Mouse (Mus musculus): ENCODE results near the gene Olfr1316. TPM values are rescaled to one million over a fixed set of nuclear protein-coding genes. Genes with fewer than 3 reads are reported as not detected.

Gene Olfr1316
- polyA plus RNA-seq (2015; fragmentation: Nextera tagmentation; extraction: Ambion mirVana) = not detected in 2 replicates

DNA sequence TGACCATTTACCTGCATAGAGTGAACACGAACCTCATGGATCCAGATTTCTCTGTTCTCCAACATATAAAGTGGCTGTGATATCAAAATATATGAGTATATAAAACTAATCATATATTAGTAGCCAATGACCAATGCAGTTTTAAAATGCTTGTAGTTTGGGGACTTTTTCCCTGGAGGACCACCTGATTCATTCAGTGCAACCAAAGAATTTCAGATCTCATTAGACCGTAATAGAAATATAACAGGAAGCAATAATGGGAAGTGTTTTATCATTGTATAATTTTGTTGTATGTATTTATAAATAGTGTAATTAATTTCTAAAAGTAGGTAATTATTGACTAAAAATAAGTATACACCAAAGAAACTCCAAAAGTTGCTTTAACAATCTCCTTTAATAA is at the start of gene Olfr1316:
TSS of gene Olfr1316 (minus strand) at position 101 of the 400 bp plus-strand sequence.
- no peak for TF ChIP-seq CTCF (IDR thresholded peaks at IDR 0.05; ENCODE audit: low read depth)
- H3K9me3 ChIP-seq (replicated peaks; ENCODE audit: low read length) = no peaks in the 10 kb centered on the region
- no peaks in the 10 kb centered on the region for H3K36me3 ChIP-seq (ENCODE audit: insufficient read depth, low read length)
- no peaks in the 10 kb centered on the region for H3K4me1 ChIP-seq (replicated peaks; ENCODE audit: insufficient read depth, low read length)
- no peak for DNase-seq (ENCODE audit: low spot score)
- no peak for ATAC-seq (replicated peaks; ENCODE audit: low FRiP score, low read depth)
- H3K4me2 ChIP-seq (ENCODE audit: low read length) = no peak within 1 kb of the TSS
- 90% methylated on average over 2 of the region's 2 CpGs for WGBS
- no peak within 1 kb of the TSS for H3K9ac ChIP-seq (ENCODE audit: low read depth, low read length)
- no peak within 1 kb of the TSS for H3K4me3 ChIP-seq (replicated peaks; ENCODE audit: low read depth, low read length)
- H3K27ac ChIP-seq = no peak within 1 kb of the TSS
- H3K27me3 ChIP-seq (ENCODE audit: insufficient read depth, low read length) = no peaks in the 10 kb centered on the region

DNA sequence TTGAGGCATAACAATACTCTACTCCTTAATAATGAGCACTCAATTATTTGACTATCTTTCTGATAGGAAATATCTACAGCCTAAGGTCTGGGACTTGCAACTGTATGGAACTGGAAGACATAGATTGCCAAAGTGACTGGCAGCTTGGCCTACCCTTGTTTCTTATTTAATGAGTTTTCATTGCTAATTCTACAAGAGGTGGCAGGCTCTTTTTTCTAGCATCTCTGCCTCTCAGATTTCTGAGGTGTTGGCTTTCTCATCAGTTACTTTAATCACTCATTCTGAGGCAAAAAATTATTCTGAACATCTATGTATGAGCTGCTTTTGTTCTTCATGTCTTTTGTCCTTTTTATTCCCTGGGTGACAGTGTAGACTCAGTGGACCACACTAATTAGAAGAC is 19.1 kb upstream of the Olfr1316 start, which contains the start of gene Olfr1318:
TSS of gene Olfr1318 (plus strand) at position 301 of the 400 bp plus-strand sequence.
- H3K9ac ChIP-seq (ENCODE audit: low read depth, low read length) = no peak within 1 kb of the TSS
- H3K4me2 ChIP-seq (ENCODE audit: low read length) = no peak within 1 kb of the TSS
- TF ChIP-seq CTCF (IDR thresholded peaks at IDR 0.05; ENCODE audit: low read depth) = no peak
- H3K9me3 ChIP-seq (replicated peaks; ENCODE audit: low read length) = no peaks in the 10 kb centered on the region
- ATAC-seq (replicated peaks; ENCODE audit: low FRiP score, low read depth) (no peak), DNase-seq (ENCODE audit: low spot score) (no peak)
- no peaks in the 10 kb centered on the region for H3K36me3 ChIP-seq (ENCODE audit: insufficient read depth, low read length)
- no peak within 1 kb of the TSS for H3K4me3 ChIP-seq (replicated peaks; ENCODE audit: low read depth, low read length)
- H3K27ac ChIP-seq = no peak within 1 kb of the TSS
- H3K27me3 ChIP-seq (ENCODE audit: insufficient read depth, low read length) = no peaks in the 10 kb centered on the region
- no peaks in the 10 kb centered on the region for H3K4me1 ChIP-seq (replicated peaks; ENCODE audit: insufficient read depth, low read length)

DNA sequence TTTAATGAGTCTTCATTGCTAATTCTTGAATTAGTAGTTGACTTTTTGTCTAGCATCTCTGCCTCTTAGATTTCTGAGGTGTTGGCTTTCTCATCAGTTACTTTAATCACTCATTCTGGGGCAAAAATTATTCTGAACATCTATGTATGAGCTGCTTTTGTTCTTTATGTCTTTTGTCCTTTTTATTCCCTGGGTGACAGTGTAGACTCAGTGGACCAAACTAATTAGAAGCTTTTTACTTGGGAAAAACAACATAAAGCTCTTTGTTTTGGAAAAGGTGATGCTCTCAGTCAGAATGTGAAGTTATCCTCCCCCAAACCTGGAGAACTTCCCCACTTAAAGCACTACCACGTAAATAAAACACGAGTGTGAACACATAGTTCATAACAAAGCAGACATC is 5.3 kb upstream of the Olfr1316 start, which contains the start of gene Olfr1317:
TSS of gene Olfr1317 (plus strand) at position 301 of the 400 bp plus-strand sequence.
- Histone ChIP-seq H3K9ac (ENCODE audit: low read depth, low read length) (no peak within 1 kb of the TSS), H3K9me3 (replicated peaks; ENCODE audit: low read length) (no peaks in the 10 kb centered on the region), H3K27me3 (ENCODE audit: insufficient read depth, low read length) (no peaks in the 10 kb centered on the region), H3K36me3 (ENCODE audit: insufficient read depth, low read length) (no peaks in the 10 kb centered on the region), H3K4me3 (replicated peaks; ENCODE audit: low read depth, low read length) (no peak within 1 kb of the TSS), H3K27ac (no peak within 1 kb of the TSS), H3K4me2 (ENCODE audit: low read length) (no peak within 1 kb of the TSS), H3K4me1 (replicated peaks; ENCODE audit: insufficient read depth, low read length) (no peaks in the 10 kb centered on the region)
- no peak for ATAC-seq (replicated peaks; ENCODE audit: low FRiP score, low read depth)
- no peak for DNase-seq (ENCODE audit: low spot score)
- no peak for TF ChIP-seq CTCF (IDR thresholded peaks at IDR 0.05; ENCODE audit: low read depth)
- WGBS = 77% methylated on average over 2 of the region's 2 CpGs

DNA sequence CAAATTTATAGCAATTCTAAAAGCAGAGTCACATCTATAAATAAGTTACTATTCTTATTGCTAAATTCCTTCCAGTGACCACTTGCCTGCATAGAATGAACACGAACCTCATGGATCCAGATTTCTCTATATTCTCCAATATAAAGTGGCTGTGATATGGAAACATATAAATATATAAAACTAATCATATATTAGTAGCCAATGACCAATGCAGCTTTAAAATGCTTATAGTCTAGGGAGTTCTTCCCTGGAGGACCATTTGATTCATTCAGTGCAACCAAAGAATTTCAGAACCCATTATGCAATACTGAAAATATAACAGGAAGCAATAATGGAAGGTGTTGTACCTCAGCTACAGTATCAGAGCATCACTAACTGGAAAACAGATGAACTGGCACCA is 19.4 kb downstream of the Olfr1316 start, which contains the start of gene Olfr1315-ps1:
TSS of gene Olfr1315-ps1 (minus strand) at position 101 of the 400 bp plus-strand sequence.
- Histone ChIP-seq H3K9me3 (replicated peaks; ENCODE audit: low read length) (no peaks in the 10 kb centered on the region), H3K27me3 (ENCODE audit: insufficient read depth, low read length) (no peaks in the 10 kb centered on the region), H3K36me3 (ENCODE audit: insufficient read depth, low read length) (no peaks in the 10 kb centered on the region), H3K4me2 (ENCODE audit: low read length) (no peak within 1 kb of the TSS), H3K9ac (ENCODE audit: low read depth, low read length) (no peak within 1 kb of the TSS), H3K4me1 (replicated peaks; ENCODE audit: insufficient read depth, low read length) (no peaks in the 10 kb centered on the region), H3K27ac (no peak within 1 kb of the TSS), H3K4me3 (replicated peaks; ENCODE audit: low read depth, low read length) (no peak within 1 kb of the TSS)
- DNase-seq (ENCODE audit: low spot score) (no peak), ATAC-seq (replicated peaks; ENCODE audit: low FRiP score, low read depth) (no peak)
- TF ChIP-seq CTCF (IDR thresholded peaks at IDR 0.05; ENCODE audit: low read depth) = no peak
- 78% methylated on average over 1 of the region's 1 CpGs for WGBS

GRCm38 (mm10) chr2:112096681-112097080 is 38.1 kb downstream of the Olfr1316 start, which contains the start of gene Olfr1314:
Olfr1314 (minus strand) TSS chr2:112096781.
- Histone ChIP-seq H3K4me2 (ENCODE audit: low read length) (no peak within 1 kb of the TSS), H3K4me1 (replicated peaks; ENCODE audit: insufficient read depth, low read length) (no peaks in the 10 kb centered on the region), H3K27ac (no peak within 1 kb of the TSS), H3K9me3 (replicated peaks; ENCODE audit: low read length) (no peaks in the 10 kb centered on the region), H3K4me3 (replicated peaks; ENCODE audit: low read depth, low read length) (no peak within 1 kb of the TSS), H3K36me3 (ENCODE audit: insufficient read depth, low read length) (no peaks in the 10 kb centered on the region), H3K9ac (ENCODE audit: low read depth, low read length) (no peak within 1 kb of the TSS), H3K27me3 (ENCODE audit: insufficient read depth, low read length) (no peaks in the 10 kb centered on the region)
- no peak for TF ChIP-seq CTCF (IDR thresholded peaks at IDR 0.05; ENCODE audit: low read depth)
- DNase-seq (ENCODE audit: low spot score) = no peak
- ATAC-seq (replicated peaks; ENCODE audit: low FRiP score, low read depth) = no peak

GRCm38 (mm10) chr2:112077743-112078142 is 57.0 kb downstream of the Olfr1316 start, which contains the start of gene Olfr1313:
Olfr1313 (minus strand) TSS chr2:112077843.
- Histone ChIP-seq H3K4me3 (replicated peaks; ENCODE audit: low read depth, low read length) (no peak within 1 kb of the TSS), H3K4me2 (ENCODE audit: low read length) (no peak within 1 kb of the TSS), H3K27ac (no peak within 1 kb of the TSS), H3K9me3 (replicated peaks; ENCODE audit: low read length) (no peaks in the 10 kb centered on the region), H3K27me3 (ENCODE audit: insufficient read depth, low read length) (no peaks in the 10 kb centered on the region), H3K4me1 (replicated peaks; ENCODE audit: insufficient read depth, low read length) (no peaks in the 10 kb centered on the region), H3K9ac (ENCODE audit: low read depth, low read length) (no peak within 1 kb of the TSS), H3K36me3 (ENCODE audit: insufficient read depth, low read length) (no peaks in the 10 kb centered on the region)
- ATAC-seq (replicated peaks; ENCODE audit: low FRiP score, low read depth) (no peak), DNase-seq (ENCODE audit: low spot score) (no peak)
- no peak for TF ChIP-seq CTCF (IDR thresholded peaks at IDR 0.05; ENCODE audit: low read depth)

Other genes with a start within 250 kb of the Olfr1316 start
- not detected in 2 replicates for gene Olfr1306, start 218.7 kb downstream of the Olfr1316 start, polyA plus RNA-seq (2015; fragmentation: Nextera tagmentation; extraction: Ambion mirVana)
- not detected in 2 replicates for gene Olfr1307, start 185.5 kb downstream of the Olfr1316 start, polyA plus RNA-seq (2015; fragmentation: Nextera tagmentation; extraction: Ambion mirVana)
- not detected in 2 replicates for gene Olfr1308, start 170.0 kb downstream of the Olfr1316 start, polyA plus RNA-seq (2015; fragmentation: Nextera tagmentation; extraction: Ambion mirVana)
- gene Olfr1309, start 144.7 kb downstream of the Olfr1316 start, polyA plus RNA-seq (2015; fragmentation: Nextera tagmentation; extraction: Ambion mirVana) = not detected in 2 replicates
- not detected in 2 replicates for gene Olfr1310, start 122.3 kb downstream of the Olfr1316 start, polyA plus RNA-seq (2015; fragmentation: Nextera tagmentation; extraction: Ambion mirVana)
- not detected in 2 replicates for gene Olfr1311, start 110.6 kb downstream of the Olfr1316 start, polyA plus RNA-seq (2015; fragmentation: Nextera tagmentation; extraction: Ambion mirVana)
- not detected in 2 replicates for gene Olfr1312, start 84.7 kb downstream of the Olfr1316 start, polyA plus RNA-seq (2015; fragmentation: Nextera tagmentation; extraction: Ambion mirVana)
- gene Olfr1313, start 57.1 kb downstream of the Olfr1316 start, polyA plus RNA-seq (2015; fragmentation: Nextera tagmentation; extraction: Ambion mirVana) = not detected in 2 replicates
- not detected in 2 replicates for gene Olfr1314, start 38.2 kb downstream of the Olfr1316 start, polyA plus RNA-seq (2015; fragmentation: Nextera tagmentation; extraction: Ambion mirVana)
- not detected in 2 replicates for gene Olfr1315-ps1, start 19.5 kb downstream of the Olfr1316 start, polyA plus RNA-seq (2015; fragmentation: Nextera tagmentation; extraction: Ambion mirVana)
- gene Olfr1317, start 5.4 kb upstream of the Olfr1316 start, polyA plus RNA-seq (2015; fragmentation: Nextera tagmentation; extraction: Ambion mirVana) = not detected in 2 replicates
- 0.10 and 0.11 TPM in 2 replicates for gene Olfr1318, start 19.2 kb upstream of the Olfr1316 start, polyA plus RNA-seq (2015; fragmentation: Nextera tagmentation; extraction: Ambion mirVana)
- gene Lpcat4, start 104.5 kb upstream of the Olfr1316 start, polyA plus RNA-seq (2015; fragmentation: Nextera tagmentation; extraction: Ambion mirVana) = 18.5 and 19.7 TPM in 2 replicates
- gene Nutm1, start 124.3 kb upstream of the Olfr1316 start, polyA plus RNA-seq (2015; fragmentation: Nextera tagmentation; extraction: Ambion mirVana) = 0.05 TPM in 2 replicates
- gene Nop10, start 126.9 kb upstream of the Olfr1316 start, polyA plus RNA-seq (2015; fragmentation: Nextera tagmentation; extraction: Ambion mirVana) = 232 and 252 TPM in 2 replicates
- gene Slc12a6, start 130.8 kb upstream of the Olfr1316 start, polyA plus RNA-seq (2015; fragmentation: Nextera tagmentation; extraction: Ambion mirVana) = 7.8 and 8.7 TPM in 2 replicates
- not detected in 2 replicates for gene Gm21985, start 131.3 kb upstream of the Olfr1316 start, polyA plus RNA-seq (2015; fragmentation: Nextera tagmentation; extraction: Ambion mirVana)
- gene Emc4, start 233.1 kb upstream of the Olfr1316 start, polyA plus RNA-seq (2015; fragmentation: Nextera tagmentation; extraction: Ambion mirVana) = 127 and 141 TPM in 2 replicates
- gene Katnbl1, start 244.2 kb upstream of the Olfr1316 start, polyA plus RNA-seq (2015; fragmentation: Nextera tagmentation; extraction: Ambion mirVana) = 33.8 and 35.2 TPM in 2 replicates